Mouse (Mus musculus) stomach, postnatal 0 days (tissue): Measurements from ENCODE around the gene Vcp.

Source experiments
- CTCF ChIP-seq: IDR thresholded peaks from 2 replicates; pipeline ENCODE4 v1.5.1; 2016; ENCODE audit warnings: antibody characterized with exemption, low read depth, mild to moderate bottlenecking, moderate library complexity
- EP300 ChIP-seq: optimal IDR thresholded peaks from 2 replicates; pipeline ENCODE3; 2016; ENCODE audit warnings: antibody characterized with exemption

GRCm38 (mm10) chr4:42955200-42955599 lies 45.1 kb downstream of the Vcp start:
- TF ChIP-seq CTCF, result no peak
- TF ChIP-seq EP300, result no peak
